Mouse (Mus musculus) cortical plate, adult 2 months (tissue): ENCODE results near the gene Ager.

Source experiments
- CTCF ChIP-seq: fragments of 200-500 bp; IDR thresholded peaks from 2 replicates; pipeline ENCODE4 v1.5.1; 2011; ENCODE audit warnings: mild to moderate bottlenecking, control low read depth, low read length; ENCODE audit not compliant: insufficient read depth; ENCODE audit errors: extremely low read depth
- POLR2A ChIP-seq: fragments of 200-500 bp; IDR thresholded peaks from 2 replicates; pipeline ENCODE4 v1.6.1; 2011; ENCODE audit warnings: mild to moderate bottlenecking, low read length, control low read depth; ENCODE audit not compliant: insufficient read depth; ENCODE audit errors: extremely low read depth

DNA sequence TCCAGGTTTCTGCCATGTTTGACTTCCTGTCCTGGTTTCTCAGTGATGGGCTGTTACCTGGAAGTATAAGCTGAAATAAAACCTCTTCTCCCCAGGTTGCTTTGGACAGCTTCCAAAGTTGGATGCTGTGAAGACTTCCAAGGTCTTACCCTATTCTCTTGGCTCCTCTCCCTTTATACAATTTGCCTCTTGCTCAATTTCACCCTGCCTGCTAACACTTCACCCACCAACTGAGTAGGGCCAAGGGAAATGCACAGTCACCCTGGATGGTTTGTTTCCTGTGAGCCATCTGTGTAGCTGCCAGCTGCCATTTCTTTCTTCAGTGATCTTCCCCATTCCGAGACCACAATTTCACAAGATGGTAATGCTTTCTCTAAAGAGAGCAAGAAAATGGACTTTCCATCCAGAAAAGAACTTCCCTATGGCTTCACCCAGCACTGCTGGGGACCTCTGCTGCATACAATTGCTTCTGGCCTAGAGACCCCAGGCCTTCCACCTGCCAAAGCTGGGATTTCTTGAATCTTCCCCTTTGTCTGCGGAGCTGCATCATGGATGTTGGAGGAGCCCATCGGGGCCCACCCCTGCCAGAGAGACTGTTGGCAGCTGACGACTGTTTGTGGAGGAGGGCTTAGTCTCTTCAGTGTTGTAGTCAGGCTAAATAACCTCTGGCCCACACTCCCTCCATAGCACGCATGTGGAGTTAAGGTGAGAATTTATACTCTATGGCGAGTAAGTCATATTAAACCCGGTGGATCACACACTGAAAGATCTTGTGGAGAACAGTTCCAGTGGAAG is 42.0 kb downstream of the Ager start:
- TF ChIP-seq POLR2A = no peak
- no peak for TF ChIP-seq CTCF
